Mouse (Mus musculus): Measurements from ENCODE around the gene Frzb. TPM values are rescaled to one million over a fixed set of nuclear protein-coding genes. Genes with fewer than 3 reads are reported as not detected.
"Not testable (repeated sequence)": the region's sequence is repeated elsewhere in the genome, so short reads cannot be mapped to it uniquely, and the experiment has no call there.

Frzb gene
- polyA plus RNA-seq (2012; rRNA removed), result 0.19 and 0.51 TPM in 2 replicates

- DNase-seq, result peak; percentile 8
- Histone ChIP-seq H3K4me3 (replicated peaks; ENCODE audit: extremely low read depth, low read depth, low read length) (peak within 1 kb of the TSS; percentile 65), H3K4me1 (ENCODE audit: control insufficient read depth, insufficient read depth, low read length) (peaks cover 3% of the 10 kb centered on the region; the same call in 1 of the 2 replicates)
- under 1% methylated on average over 33 of the region's 33 CpGs for WGBS
- no peak for TF ChIP-seq POLR2A (IDR thresholded peaks at IDR 0.05; ENCODE audit: borderline replicate concordance, extremely low read depth, low read depth, low read length)
- no peak for TF ChIP-seq CTCF (IDR thresholded peaks at IDR 0.05; ENCODE audit: insufficient read depth, low read length)
These were observed at the start of gene Frzb for GRCm38 (mm10) chr2:80447291-80447791. TSS of gene Frzb (minus strand) at chr2:80447625.

DNA sequence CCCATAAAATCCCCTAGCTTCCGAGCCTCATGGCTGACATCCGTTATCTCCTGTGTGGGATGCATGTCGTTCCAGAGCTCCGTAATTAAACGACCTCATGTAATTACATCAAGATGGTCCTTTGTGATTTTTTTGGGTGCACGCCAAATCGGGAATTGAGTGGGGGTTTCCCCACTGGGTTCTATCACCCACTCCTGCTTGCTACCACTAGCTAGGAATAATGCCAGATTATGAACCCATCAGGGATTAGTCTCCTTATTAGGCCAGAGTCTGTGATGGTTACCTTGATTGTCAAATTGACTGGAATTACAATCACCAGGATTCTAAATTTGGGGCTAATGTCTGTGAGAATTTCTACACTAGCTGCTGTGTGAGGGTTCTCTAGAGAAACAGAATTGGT lies 47.9 kb upstream of the Frzb start:
- H3K4me3 ChIP-seq (replicated peaks; ENCODE audit: extremely low read depth, low read depth, low read length); DNase-seq; H3K4me1 ChIP-seq (ENCODE audit: control insufficient read depth, insufficient read depth, low read length): not testable (repeated sequence)
- WGBS, result 67% methylated on average over 7 of the region's 7 CpGs

DNA sequence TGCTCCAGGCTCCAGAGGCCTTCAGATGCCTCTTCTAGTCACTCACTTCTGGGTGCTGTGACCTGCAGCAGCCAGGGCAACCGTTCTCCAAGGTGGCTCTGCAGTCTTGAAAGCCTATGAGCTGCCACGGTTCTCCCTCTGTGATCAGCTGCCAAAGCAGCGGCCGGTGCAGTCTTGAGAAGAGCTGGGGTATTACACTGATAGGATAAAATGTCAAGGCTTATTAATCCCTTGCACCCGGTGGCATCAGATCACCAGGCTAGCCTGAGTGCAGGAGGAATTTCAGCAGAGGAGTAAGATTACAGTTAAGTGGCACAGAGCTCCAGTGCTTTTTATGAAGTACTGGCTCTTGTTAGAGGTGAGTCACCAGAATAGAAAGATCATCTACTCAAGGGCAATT lies 39.4 kb upstream of the Frzb start:
- no peaks in the 10 kb centered on the region for H3K4me1 ChIP-seq (ENCODE audit: control insufficient read depth, insufficient read depth, low read length)
- no peak overlapping the region for H3K4me3 ChIP-seq (replicated peaks; ENCODE audit: extremely low read depth, low read depth, low read length)
- TF ChIP-seq CTCF (IDR thresholded peaks at IDR 0.05; ENCODE audit: insufficient read depth, low read length) (no peak), POLR2A (IDR thresholded peaks at IDR 0.05; ENCODE audit: borderline replicate concordance, extremely low read depth, low read depth, low read length) (no peak)
- no peak for DNase-seq
- 64% methylated on average over 5 of the region's 5 CpGs for WGBS

DNA sequence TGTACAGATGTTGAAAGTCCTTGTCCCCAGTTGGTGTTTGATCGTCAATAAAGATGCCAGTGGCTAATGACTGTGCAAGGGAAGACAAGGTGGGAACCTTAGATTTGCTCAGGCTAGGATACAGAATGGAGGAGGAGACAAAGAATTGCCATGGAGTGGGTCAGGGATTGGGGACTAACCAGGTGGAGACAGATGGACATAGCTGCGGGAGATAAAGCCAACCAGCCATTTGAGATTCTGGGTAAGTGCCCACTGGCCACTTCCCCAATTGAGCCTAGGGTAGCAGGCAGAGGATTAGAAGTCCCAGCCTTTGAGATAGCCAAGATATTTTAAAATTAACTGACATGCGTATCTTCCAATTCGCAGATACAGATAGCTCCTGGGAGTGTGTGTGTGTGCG lies 37.5 kb upstream of the Frzb start:
- no peak for DNase-seq
- WGBS, result 91% methylated on average over 5 of the region's 5 CpGs
- Histone ChIP-seq H3K4me3 (replicated peaks; ENCODE audit: extremely low read depth, low read depth, low read length) (no peak overlapping the region), H3K4me1 (ENCODE audit: control insufficient read depth, insufficient read depth, low read length) (no peaks in the 10 kb centered on the region)
- TF ChIP-seq CTCF (IDR thresholded peaks at IDR 0.05; ENCODE audit: insufficient read depth, low read length) (no peak), POLR2A (IDR thresholded peaks at IDR 0.05; ENCODE audit: borderline replicate concordance, extremely low read depth, low read depth, low read length) (no peak)

DNA sequence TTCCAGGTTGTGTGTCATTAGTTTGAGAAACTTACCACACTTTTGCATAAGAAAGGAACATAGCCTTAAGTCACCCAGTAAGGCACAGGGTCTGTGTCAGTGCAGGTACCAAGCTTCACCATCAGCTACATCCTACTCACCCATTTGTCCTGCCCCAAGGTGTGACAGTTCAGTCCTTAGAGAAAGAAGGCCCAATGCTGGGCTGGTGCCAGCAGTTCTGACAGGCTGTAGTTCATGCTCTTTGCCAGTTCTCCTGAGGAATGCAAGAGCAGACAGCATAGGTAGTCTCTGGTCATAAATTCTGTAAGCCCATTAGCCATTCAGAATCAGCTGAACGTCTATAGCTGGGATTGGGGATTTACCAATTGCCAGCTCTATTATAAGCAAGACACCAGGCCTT lies 28.4 kb upstream of the Frzb start:
- Histone ChIP-seq H3K4me3 (replicated peaks; ENCODE audit: extremely low read depth, low read depth, low read length) (no peak overlapping the region), H3K4me1 (ENCODE audit: control insufficient read depth, insufficient read depth, low read length) (no peaks in the 10 kb centered on the region)
- 74% methylated on average over 1 of the region's 1 CpGs for WGBS
- no peak for DNase-seq
- TF ChIP-seq CTCF (IDR thresholded peaks at IDR 0.05; ENCODE audit: insufficient read depth, low read length), result no peak
- no peak for TF ChIP-seq POLR2A (IDR thresholded peaks at IDR 0.05; ENCODE audit: borderline replicate concordance, extremely low read depth, low read depth, low read length)

DNA sequence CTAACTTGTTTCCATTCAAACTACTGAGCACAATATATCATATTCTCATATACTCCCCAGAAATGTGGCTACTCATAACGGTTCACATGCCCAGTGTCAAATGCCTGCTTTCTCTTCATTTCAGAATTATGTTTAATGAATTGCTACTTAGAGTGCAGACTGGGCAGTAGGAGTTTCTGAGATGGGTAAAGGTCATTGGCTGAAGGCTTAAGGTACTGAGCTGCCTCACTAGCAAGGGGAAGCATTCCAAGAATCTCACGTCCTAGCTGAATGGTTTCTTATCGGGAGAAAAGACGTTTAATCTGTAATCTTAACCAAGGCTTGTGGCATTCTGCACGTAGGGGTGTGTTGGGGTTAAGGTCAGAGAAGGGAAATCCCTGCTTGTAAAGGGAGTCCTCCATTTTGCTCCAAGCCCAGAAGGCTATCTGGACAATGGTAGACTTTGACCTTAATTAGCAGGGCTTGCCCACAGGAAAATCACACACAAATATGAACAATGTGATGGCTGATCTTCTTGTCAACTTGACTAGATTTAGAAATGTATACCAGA lies 26.9 kb upstream of the Frzb start:
- Histone ChIP-seq H3K4me1 (ENCODE audit: control insufficient read depth, insufficient read depth, low read length) (no peaks in the 10 kb centered on the region), H3K4me3 (replicated peaks; ENCODE audit: extremely low read depth, low read depth, low read length) (no peak overlapping the region)
- TF ChIP-seq POLR2A (IDR thresholded peaks at IDR 0.05; ENCODE audit: borderline replicate concordance, extremely low read depth, low read depth, low read length) (no peak), CTCF (IDR thresholded peaks at IDR 0.05; ENCODE audit: insufficient read depth, low read length) (no peak)
- DNase-seq, result no peak
- 47% methylated on average over 5 of the region's 5 CpGs for WGBS

DNA sequence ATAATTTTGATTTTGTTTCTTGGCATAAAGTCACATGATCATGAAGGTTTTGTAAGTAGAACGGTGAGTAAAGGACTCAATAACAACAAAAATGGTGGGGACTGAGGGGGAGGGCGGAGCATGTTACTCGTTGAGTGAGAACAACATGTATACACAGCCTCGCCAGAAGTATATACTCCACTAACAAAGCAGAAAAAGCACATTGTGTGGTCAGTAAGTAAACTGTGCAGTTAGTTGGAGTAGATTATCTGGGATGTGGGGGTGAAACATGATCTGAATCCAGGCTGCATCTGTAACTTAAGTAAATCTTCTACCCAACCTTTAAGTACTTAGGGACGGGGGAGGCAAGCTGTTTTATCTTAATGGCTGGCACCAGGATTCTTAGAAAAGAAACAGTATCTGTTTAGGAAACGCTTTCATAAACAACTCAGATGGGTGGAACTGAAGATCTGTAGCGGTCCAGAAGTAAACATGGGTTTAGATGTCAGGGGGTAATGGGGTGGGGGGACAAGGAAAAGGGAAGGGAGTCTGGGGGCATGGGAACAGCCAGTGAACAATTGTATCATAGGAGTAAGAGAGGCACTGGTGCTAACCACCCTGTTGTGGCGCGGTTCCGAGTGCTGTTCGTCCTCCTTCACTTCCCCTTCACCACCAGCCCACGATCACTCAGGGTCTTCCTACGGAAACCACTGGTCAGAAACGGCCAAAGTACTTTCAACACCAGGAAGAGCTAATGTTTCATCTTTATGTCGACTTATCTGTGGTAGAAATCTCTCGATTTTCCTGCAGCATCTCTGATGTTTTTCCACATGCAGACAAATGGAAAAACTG lies 18.8 kb upstream of the Frzb start:
- H3K4me3 ChIP-seq (replicated peaks; ENCODE audit: extremely low read depth, low read depth, low read length), result no peak overlapping the region
- DNase-seq, result no peak
- no peaks in the 10 kb centered on the region; the same call in 1 of the 2 replicates for H3K4me1 ChIP-seq (ENCODE audit: control insufficient read depth, insufficient read depth, low read length)
- WGBS, result 41% methylated on average over 16 of the region's 16 CpGs
- no peak for TF ChIP-seq CTCF (IDR thresholded peaks at IDR 0.05; ENCODE audit: insufficient read depth, low read length)
- TF ChIP-seq POLR2A (IDR thresholded peaks at IDR 0.05; ENCODE audit: borderline replicate concordance, extremely low read depth, low read depth, low read length), result no peak

DNA sequence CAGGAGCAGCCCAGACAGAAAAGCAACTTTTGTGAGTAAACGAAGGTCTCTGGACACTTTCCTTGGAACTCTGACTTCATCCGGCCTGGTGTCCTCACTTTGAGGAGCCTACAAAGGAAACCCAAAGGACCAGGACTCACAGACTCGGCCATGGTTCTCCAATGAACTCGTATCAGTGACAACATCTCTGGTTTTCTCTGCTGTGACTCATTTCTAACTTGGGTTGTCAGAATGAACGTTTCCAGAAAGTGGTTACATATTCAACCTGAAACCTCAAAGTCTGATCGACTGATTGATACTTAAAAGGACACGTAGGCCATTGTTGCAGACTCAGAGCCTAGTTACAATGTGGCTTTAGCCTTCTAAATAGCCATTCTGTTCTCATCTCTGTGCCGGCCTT lies 14.4 kb upstream of the Frzb start:
- 77% methylated on average over 8 of the region's 8 CpGs for WGBS
- Histone ChIP-seq H3K4me3 (replicated peaks; ENCODE audit: extremely low read depth, low read depth, low read length) (no peak overlapping the region), H3K4me1 (ENCODE audit: control insufficient read depth, insufficient read depth, low read length) (no peaks in the 10 kb centered on the region; the same call in 1 of the 2 replicates)
- DNase-seq, result no peak
- TF ChIP-seq CTCF (IDR thresholded peaks at IDR 0.05; ENCODE audit: insufficient read depth, low read length) (no peak), POLR2A (IDR thresholded peaks at IDR 0.05; ENCODE audit: borderline replicate concordance, extremely low read depth, low read depth, low read length) (no peak)

DNA sequence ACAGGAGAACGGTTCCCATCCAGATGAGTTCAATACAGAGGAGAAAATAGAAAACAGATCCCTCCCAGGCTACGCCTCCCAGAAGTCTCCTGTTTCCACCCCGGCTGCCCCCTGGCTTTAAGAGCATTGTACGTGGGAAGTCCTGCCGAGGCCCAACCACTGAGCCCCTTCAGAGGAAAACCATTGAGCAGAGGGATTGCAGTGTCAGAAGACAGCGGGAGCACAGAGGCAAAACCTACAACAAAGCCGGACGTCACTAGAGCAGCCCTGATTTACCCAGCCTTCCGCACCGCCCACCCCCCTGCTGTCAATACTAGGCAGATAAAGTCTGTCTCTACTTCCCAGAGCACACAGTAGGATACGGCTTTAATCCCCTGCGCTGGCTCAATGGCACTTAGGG lies 806 bp upstream of the Frzb start:
- DNase-seq, result peak; percentile 4
- H3K4me3 ChIP-seq (replicated peaks; ENCODE audit: extremely low read depth, low read depth, low read length), result peak overlapping the region; percentile 46
- TF ChIP-seq POLR2A (IDR thresholded peaks at IDR 0.05; ENCODE audit: borderline replicate concordance, extremely low read depth, low read depth, low read length), result no peak
- WGBS, result 3% methylated on average over 12 of the region's 12 CpGs
- peaks cover 3% of the 10 kb centered on the region; the same call in 1 of the 2 replicates for H3K4me1 ChIP-seq (ENCODE audit: control insufficient read depth, insufficient read depth, low read length)
